Mouse (Mus musculus): ENCODE results near the gene Prune2.

DNA sequence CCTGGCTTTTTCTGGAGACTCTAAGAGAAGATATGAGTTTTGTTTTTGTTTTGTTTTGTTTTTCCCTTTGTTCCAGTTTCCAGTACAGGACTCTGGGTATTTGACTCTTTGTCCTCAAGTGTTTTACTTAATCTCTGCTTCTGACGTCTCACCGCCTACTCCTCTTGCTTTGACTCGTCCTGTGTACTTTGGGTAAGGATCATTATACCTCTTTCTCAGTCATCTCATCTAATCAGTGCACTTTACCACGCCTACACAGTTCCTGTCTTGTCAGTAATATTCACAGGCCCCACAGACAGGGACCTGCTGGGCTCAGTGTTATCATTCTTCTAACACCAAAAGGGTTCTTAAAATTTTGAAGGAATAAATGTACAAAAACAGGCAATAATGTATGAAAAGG is 312.8 kb downstream of the Prune2 start:
- TF ChIP-seq CTCF (conservative IDR thresholded peaks at IDR 0.05; ENCODE audit: insufficient read depth, insufficient read length, low read depth, low read length), result no peak
- no peak for TF ChIP-seq POLR2A (IDR thresholded peaks at IDR 0.05; ENCODE audit: low read depth, low read length)
